Mouse (Mus musculus) gonadal fat pad, adult 2 months (tissue): ENCODE measurements around the gene Itpk1. TPM values are rescaled to one million over a fixed set of nuclear protein-coding genes. Genes with fewer than 3 reads are reported as not detected.

Experiments used
- DNase-seq: peaks from one replicate; pipeline ENCODE4 v3.0.0-alpha.2; 2012; ENCODE audit warnings: low read depth
- polyA plus RNA-seq: library from polyadenylated mRNA; depleted of rRNA; stranded (reverse); fragments of >200 nt; gene quantifications from 2 replicates; pipeline ENCODE4 v1.2.3, GENCODE M21; 2012

Itpk1 gene
- polyA plus RNA-seq, 1 experiment, result 81.2 TPM

GRCm38 (mm10) chr12:102691180-102691579 lies 13.6 kb downstream of the Itpk1 start:
- no peak for DNase-seq

GRCm38 (mm10) chr12:102689773-102690563 lies 14.8 kb downstream of the Itpk1 start:
- DNase-seq, result no peak

- no peak for DNase-seq
These were observed 18.4 kb downstream of the Itpk1 start for GRCm38 (mm10) chr12:102686321-102686720.

- DNase-seq, result no peak
These were observed 19.2 kb downstream of the Itpk1 start for GRCm38 (mm10) chr12:102685523-102685931.

- no peak for DNase-seq
These were observed 19.9 kb downstream of the Itpk1 start for GRCm38 (mm10) chr12:102684720-102685386.

GRCm38 (mm10) chr12:102683979-102684378 lies 20.8 kb downstream of the Itpk1 start:
- DNase-seq, result no peak

- no peak for DNase-seq
These were observed 21.3 kb downstream of the Itpk1 start for GRCm38 (mm10) chr12:102683438-102683837.

- DNase-seq, result peak; percentile 47
These were observed 21.9 kb downstream of the Itpk1 start for GRCm38 (mm10) chr12:102682722-102683299.

- no peak for DNase-seq
These were observed 22.6 kb downstream of the Itpk1 start for GRCm38 (mm10) chr12:102682085-102682484.

GRCm38 (mm10) chr12:102681590-102681989 lies 23.1 kb downstream of the Itpk1 start:
- DNase-seq, result no peak

- no peak for DNase-seq
These were observed 25.9 kb downstream of the Itpk1 start for GRCm38 (mm10) chr12:102678820-102679219.

GRCm38 (mm10) chr12:102677089-102677488 lies 27.6 kb downstream of the Itpk1 start:
- DNase-seq, result no peak

GRCm38 (mm10) chr12:102674556-102674955 lies 30.2 kb downstream of the Itpk1 start:
- no peak for DNase-seq

- no peak for DNase-seq
These were observed 30.6 kb downstream of the Itpk1 start for GRCm38 (mm10) chr12:102674123-102674522.

GRCm38 (mm10) chr12:102672857-102673839 lies 31.6 kb downstream of the Itpk1 start:
- no peak for DNase-seq

GRCm38 (mm10) chr12:102672176-102672575 lies 32.6 kb downstream of the Itpk1 start:
- DNase-seq, result no peak

GRCm38 (mm10) chr12:102670848-102671247 lies 33.9 kb downstream of the Itpk1 start:
- no peak for DNase-seq

GRCm38 (mm10) chr12:102665465-102666202 lies 39.1 kb downstream of the Itpk1 start:
- no peak for DNase-seq

GRCm38 (mm10) chr12:102664052-102664448 lies 40.7 kb downstream of the Itpk1 start:
- no peak for DNase-seq

GRCm38 (mm10) chr12:102663349-102664051 lies 41.2 kb downstream of the Itpk1 start:
- no peak for DNase-seq
